Mouse (Mus musculus) cerebellum, adult 9-10 months (tissue): ENCODE results near the gene Psmf1.

ENCODE experiments used
- DNase-seq: peaks from one replicate; pipeline ENCODE4 v3.0.0; 2022

The Psmf1 gene

DNA sequence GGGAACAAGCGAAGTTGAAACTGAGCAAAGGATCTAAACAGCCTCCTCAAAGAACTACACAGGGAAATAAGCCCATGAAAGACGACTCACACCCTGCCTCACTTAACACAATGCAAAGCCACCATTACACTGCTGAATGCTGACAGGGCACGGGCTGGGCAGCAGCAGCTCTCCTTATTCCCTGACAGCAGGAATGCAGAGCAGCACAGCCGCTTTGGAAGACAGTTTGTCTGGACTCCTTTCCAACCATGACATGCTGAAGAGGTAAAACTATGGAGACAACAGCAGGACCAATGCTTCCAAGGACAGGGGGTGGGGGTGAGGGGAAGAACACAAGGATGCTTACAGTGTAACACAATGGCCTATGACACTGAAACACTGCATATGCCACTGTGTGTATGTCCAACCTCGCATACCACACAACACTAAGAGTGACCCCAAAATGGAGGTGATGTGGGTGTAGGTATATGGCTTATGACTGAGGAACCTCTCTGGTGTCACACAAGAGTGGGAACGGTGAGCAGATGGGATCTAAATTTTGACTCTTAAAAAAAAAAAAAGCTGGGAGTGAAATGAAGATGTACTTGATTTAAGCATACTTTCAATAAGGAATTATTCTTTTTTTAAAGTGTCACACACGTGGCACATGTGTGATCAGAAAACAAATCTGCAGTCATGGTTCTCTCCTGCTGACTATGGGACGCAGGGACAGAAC is 10.7 kb downstream of the Psmf1 start:
- DNase-seq = no peak

DNA sequence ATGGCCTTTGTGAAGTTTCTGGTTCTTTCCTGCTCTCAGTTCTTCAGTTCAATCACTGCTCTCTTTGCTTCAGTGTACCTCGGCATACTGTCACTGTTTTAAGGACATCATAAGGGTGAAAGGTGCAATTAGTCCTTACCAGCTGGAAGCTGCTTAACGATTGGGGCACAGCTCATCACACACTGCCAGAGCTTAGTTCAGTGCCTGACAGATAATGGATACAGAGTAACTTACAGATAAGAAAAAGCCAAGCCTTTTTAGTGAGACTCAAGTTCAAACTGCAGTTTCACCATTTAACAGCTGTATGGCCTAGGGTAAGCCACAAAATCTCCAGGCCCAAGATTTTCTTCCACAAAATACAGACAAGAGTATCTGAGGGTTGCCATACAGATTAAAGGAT is 19.9 kb downstream of the Psmf1 start:
- DNase-seq = no peak

- DNase-seq = no peak
Measured at GRCm38 (mm10) chr2:151716318-151717055, 27.5 kb downstream of the Psmf1 start.

DNA sequence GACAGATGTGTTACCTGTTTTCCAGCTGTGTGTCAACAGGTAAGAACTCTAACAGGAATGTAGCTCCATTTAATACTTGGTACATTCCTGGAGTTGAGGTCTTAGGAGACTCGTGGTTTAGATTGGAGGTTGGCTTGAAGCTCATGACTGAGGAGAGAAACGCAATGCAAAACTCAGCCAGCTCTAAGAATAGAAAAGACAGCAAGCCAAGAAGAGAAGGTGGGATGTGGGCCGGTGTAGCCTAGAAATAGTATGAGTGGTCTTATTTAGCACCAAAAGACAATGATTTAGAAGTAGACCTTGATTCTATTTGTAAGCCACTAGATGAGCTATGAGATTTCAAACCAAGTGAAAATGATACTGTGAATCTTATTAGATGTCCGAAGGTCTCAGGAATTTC is 28.5 kb downstream of the Psmf1 start:
- no peak for DNase-seq

- DNase-seq = no peak
Measured at GRCm38 (mm10) chr2:151712647-151713046, 31.3 kb downstream of the Psmf1 start.

DNA sequence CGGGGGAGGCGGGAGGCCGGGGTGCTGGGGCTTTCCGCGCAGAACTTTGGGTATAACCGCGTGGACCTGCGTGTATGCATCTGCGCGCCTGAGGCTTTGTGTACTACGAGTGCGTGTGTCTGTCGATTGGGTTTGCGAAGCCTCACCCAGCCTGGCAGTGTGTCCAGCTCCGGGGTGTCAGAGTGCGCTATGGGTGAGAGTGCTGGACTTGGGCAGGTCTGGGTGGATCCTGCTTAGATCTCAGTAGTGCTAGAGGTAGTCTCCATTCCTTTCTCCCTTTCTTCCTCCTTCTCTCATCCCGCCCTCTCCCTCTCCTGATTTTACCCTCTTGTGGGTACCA is 41.2 kb downstream of the Psmf1 start:
- peak; percentile 23 for DNase-seq

DNA sequence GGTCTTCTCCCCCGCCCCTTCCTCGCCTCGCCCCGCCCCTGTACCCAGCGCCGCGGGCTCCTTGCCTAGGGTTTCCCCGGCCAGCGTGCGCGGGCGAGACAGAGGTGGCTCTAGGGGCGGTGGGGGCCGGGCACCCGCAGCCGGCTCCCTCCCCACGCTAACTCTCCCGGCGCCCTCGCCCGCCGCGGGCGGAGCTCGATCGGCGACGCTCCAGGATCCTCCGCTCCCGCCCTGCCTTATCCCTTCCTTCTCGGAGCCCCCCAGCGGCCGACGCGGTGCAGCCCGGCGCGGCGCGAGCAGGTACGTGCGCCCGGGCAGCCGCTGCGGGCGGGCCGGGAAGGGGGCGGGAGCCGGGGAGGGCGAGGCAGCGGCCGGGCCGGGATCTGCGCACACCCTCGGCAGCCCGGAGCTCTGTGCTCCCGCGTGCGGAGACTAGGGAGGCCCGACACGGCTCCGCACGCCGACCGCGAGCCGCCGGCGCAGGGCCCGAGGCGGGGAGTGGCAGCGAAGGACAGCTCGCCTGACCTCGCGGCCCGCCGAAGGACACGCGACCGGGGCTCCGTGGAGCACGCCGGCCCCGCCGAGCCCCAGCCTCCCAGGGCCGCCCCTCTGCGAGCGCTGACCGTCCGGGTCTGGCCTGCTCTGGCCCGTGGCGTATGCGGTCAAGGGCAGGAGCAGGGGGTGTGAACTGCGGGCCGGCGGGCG is 41.7 kb downstream of the Psmf1 start:
- peak; percentile 36 for DNase-seq

GRCm38 (mm10) chr2:151701231-151702145 is 42.5 kb downstream of the Psmf1 start, which contains the start of gene Tmem74b:
Gene Tmem74b, plus strand, starts transcription at chr2:151702008.
- DNase-seq = peak; percentile 44

DNA sequence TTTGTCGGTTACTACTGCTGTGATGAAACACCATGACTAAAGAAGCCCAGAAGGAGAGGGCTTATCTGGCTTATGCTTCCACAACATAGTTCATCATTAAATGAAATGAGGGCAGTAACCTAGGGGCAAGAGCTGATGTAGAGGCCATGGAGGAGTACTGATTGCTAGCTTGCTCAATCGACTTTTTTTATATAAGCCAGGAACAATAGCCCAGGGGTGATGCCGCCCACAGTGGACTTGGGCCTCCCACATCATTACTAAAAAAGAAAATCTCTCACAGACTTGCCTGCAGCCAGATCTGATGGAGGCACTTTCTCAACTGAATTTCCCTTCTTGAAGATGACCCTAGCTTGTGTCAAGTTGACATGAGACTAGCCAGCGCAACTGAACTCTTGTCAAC is 61.0 kb downstream of the Psmf1 start:
- DNase-seq = no peak

- DNase-seq = peak; percentile 26
Measured at GRCm38 (mm10) chr2:151682357-151682756, 61.6 kb downstream of the Psmf1 start.

DNA sequence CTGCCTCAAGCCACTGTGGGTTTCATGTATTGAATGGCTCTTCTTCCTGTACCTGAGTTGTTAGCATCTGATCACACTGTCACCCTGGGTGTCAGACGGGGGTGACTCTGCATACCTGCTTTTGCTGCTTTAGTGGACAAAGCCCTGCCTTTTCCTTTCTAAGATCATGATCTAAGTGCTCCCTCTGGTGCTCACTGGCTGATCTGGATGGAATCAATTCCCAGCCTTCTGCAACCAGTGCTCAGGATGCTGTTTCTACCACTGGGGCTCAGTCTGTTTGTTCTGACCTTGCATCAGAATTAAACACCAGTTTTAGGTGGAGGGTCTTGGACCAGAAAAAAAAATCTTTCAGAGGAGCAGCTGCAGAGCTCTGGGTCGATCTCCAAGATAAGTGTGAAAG is 67.8 kb downstream of the Psmf1 start:
- peak; percentile 36 for DNase-seq

DNA sequence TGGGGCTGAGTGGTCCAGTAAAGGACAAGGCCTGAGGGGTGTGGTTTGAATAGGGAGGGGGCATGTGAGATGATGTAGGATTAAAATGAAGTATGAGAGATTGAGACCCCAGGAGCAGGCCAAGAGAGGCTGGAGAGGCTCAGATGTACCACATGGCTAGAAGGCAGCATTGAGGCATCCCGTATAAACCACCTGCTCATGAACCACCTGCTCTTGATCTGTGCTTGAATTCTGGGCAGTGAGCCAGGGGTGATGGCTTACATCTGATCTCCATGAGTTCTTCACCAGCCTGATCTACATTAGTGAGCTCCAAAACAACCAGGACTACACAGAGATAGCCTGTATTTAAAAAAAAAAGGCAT is 73.0 kb downstream of the Psmf1 start:
- peak; percentile 18 for DNase-seq

DNA sequence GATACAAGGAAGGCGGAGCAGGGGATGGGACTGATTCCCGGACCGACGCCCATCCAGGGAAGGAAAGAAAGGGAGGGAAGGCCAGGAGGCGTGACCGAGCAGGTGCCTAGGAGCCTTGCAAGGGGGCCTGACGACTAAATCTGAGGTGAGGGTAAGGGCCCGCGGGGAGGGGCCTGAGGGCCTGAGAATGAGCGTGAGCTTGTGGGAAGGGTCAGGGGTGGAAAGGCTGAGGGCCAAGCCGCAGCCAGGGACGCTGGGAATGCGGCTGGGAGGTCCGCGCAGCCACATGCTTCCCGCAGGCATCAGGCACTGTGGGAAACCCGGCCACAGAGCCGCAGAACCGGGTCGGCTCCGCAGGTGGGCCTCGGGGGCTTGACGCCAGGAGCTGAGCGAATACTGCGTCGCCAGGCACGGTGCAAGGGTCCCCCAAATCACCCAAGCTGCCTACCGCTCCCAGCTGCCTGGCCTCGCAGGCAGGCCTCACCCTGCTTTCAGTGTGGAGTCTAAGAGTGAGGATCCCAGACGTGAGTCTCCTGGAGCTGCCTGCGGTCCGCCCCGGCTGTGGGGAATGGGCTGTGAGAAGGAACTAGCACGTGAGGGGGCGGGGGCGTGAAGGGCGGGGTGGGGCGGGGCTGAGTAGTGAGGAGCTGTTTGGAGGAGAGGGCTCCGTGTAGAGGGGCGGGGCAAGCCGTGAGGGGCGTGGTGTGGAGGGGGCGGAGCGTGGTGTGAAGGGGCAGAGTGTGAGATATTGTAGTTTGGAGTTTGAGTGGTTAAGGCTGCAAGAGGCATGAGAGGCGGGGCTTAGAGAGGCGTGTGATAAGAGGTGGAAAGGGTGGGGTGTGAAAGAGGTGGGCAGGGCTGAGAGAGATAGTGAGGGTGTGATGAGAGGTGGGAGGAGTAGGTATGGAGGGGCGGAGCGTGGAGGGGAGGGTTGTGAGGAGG is 73.7 kb downstream of the Psmf1 start:
- no peak for DNase-seq

DNA sequence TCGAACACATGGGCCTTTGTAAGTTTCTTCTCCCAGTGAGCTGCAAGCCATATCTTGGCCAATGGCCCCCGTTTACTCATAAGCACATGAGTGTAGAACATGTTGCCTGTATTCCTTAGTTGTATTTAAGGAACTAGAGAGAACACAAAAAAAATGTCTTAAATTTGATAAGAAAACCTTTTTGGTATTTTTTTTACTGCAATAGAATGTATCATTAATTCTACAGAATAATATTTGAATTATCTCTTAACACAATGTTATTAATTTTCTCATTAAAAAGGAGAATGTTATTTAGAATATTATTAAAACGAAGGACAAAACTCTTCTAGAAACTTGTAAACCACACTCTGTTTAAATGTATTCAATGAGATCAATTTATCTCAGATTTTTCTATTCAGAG is 75.6 kb downstream of the Psmf1 start, which contains the start of gene Rad21l:
Gene Rad21l (minus strand): TSS at position 101 of the 400 bp plus-strand sequence.
- DNase-seq = no peak
